Mouse (Mus musculus) erythroblast, embryonic 14.5 days (primary cell): ENCODE data around the gene Ank3.

ENCODE experiments used
- GATA1 ChIP-seq: IDR thresholded peaks from 2 replicates; pipeline ENCODE4 v1.6.1; 2012; ENCODE audit warnings: low read length, inconsistent platforms, mixed read lengths
- TAL1 ChIP-seq: IDR thresholded peaks from 3 replicates; pipeline ENCODE4 v1.6.1; 2012; ENCODE audit warnings: low read length, inconsistent platforms, mixed read lengths

- TF ChIP-seq TAL1 (no peak), GATA1 (no peak)
Observed at GRCm38 (mm10) chr10:69753464-69753863, 354.9 kb downstream of the Ank3 start.
